Mouse (Mus musculus) adrenal gland, adult 2 months (tissue): ENCODE measurements around the gene Shank2. TPM values are rescaled to one million over a fixed set of nuclear protein-coding genes. Genes with fewer than 3 reads are reported as not detected.

Experiments
- DNase-seq: peaks from one replicate; pipeline ENCODE4 v3.0.0; 2021
- polyA plus RNA-seq: library from polyadenylated mRNA; depleted of rRNA; stranded (reverse); fragments of >200 nt; gene quantifications from 2 replicates; pipeline ENCODE4 v1.2.3, GENCODE M21; 2012
- total RNA-seq, 2 experiments: library from RNA; stranded (reverse); gene quantifications; 2 replicates each; pipeline ENCODE4 v1.2.3; 2021

The Shank2 gene
- total and polyA plus RNA-seq, 3 experiments, result 2.4 to 20.0 (median 3.7) TPM

DNA sequence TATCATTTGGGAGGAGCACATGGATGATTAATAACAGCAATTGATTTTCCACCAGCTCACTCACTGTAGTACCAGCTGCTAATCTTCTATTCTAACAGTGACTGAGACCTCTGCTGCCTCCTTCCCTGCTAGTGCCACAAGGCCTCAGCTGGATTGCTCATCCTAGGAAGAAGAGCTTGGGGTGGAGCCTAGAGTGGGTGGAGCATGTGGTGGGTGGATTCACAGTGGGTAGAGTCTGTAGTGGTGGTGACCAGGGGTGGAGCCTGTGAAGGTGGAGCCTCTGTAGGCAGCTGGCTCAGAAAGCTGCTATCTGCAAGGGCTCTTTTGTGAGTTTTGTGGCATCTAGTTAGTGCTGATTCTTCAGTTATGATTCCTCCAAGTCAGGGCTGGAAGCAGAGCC lies 334.9 kb downstream of the Shank2 start:
- DNase-seq, result peak; percentile 91

DNA sequence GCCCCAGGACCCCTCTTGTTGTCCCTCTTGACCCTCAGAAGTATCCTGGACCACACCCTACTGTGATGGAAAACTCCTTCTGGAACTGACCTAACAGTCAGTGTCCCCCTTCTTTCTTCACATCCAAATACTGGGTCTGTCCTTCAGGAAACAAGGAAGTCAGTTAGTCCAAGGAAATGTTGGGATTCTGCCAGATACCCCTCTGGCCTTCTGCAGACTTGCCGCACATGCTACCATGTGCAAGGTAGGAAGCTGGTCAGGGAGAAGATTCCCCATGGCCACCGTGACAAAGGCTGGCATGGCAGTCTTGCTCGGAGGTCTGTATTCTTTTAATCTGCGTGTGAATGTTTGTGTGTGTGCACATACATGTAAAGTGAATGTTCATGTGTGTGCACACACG lies 337.0 kb downstream of the Shank2 start:
- no peak for DNase-seq

DNA sequence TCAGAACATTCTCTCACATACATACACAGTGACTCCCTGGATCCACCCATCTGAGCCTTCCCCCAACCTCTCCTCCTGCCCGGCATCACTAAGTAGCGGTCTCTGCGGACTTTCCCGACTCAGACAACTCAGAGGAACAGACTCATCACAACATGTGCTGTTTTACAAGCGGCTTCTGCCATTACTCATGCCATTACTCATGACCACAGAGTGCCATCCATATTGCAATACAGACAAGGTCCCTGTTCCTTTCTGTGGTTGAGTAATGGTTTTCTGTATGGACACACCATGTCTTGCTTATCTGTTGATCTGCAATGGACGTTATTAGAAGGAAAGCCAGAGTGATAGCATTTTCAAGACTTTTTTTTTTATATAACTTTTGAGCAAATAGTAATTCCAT lies 338.6 kb downstream of the Shank2 start:
- DNase-seq, result peak; percentile 76

DNA sequence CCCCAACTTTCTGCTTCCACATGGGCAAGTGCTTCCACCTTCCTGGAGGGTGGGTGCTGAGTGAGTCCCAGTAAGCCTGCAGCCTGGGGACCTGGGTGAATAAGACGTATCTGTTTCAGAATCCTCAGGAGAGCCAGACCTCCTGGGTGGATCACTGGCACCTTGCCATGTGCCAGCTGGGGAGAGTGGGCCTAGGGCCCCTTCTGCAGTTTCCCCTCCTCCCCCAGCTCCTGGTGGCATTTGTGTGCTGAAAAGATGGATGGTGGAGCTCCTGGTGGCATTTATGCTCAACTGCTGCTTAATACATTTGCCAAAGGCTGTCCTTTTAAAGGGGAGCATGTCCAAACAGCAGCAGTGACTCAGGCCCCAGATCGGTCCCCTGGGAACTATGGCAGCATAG lies 364.4 kb downstream of the Shank2 start:
- no peak for DNase-seq

DNA sequence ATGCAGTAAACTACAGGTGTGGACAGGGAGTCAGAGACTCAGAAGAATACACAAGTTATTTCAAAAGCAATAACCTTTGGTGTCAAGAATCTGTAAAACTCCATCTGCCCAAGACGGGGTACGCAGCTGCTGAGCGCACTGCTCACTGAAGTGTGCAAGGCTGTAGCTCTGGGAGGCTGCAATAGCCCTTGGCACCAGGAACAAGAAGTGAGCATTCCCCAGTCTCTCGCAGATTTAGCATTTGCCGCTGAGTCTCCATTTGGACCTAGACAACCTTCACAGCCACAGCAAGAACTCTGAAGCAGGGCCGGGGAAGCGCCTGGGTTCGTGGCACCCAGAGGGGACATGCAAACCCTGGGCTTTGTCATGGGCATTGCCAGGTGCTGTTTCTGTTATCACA lies 371.3 kb downstream of the Shank2 start:
- DNase-seq, result no peak

DNA sequence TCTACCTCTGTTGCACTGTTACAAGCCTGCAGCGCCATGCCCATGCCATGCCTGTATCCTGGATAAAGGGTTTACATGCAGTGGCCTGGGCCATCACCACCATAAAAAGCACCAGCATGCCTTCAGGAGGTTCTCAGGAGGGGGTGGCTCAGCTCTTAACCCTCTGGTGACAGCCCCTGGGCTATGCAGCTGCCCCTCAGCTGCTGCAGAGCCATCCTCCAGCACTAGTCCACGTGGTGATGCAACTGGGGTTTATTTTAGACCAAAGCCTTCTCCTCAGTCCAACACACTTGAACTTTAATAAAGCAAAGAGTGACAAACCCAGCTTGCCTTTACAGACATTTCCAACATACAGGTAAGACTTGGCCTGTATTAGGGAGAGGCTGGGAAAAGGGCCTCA lies 373.8 kb downstream of the Shank2 start:
- no peak for DNase-seq

DNA sequence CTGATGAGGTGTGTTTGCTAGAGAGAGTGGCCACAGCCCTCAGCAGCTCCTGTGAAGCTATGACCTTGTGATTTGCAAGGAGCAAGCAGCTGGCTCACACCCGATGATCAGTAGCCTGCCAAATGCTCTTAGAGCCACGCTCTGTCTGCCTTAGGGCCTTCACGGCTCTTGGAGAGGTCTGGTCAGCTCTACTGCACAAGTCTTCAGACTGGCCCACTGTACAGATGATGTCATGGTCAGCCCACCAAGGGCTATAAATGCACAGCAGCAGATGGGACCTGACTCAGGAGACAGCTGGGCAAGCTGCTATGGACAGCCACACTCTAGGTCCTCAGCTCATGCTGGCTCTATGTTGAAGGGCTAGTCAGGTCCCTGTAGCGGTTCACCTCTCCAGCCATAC lies 376.5 kb downstream of the Shank2 start:
- no peak for DNase-seq

DNA sequence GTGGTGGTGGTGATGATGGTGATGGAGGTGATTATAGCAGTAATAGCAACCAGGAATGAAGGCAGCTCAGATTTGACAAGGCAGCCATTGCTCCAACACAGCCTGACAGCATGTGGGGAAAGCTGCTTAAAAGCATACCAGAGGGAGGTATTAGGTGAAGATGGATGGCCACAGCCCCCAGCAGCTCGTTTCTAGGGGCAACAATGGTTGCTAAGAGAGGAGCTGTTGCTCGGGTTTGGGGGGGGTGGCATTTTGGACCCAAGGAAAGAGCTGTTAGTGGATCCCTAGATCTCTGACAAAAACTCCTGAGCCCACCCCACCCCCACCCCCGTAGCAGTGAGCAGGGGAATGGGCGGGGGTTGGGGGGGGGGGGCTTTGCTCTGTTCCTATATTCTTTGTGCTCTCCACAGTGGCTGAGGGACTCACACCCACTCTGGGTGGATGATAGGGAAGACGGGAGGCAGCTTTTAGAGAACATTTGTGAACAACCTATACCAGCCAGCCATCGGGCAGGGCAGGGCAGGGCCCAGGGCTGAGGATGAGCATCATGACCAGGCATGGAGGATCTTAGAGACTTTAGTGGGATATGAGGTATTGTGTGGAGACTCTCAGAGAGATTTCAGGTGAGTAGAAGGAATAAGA lies 377.6 kb downstream of the Shank2 start:
- no peak for DNase-seq

DNA sequence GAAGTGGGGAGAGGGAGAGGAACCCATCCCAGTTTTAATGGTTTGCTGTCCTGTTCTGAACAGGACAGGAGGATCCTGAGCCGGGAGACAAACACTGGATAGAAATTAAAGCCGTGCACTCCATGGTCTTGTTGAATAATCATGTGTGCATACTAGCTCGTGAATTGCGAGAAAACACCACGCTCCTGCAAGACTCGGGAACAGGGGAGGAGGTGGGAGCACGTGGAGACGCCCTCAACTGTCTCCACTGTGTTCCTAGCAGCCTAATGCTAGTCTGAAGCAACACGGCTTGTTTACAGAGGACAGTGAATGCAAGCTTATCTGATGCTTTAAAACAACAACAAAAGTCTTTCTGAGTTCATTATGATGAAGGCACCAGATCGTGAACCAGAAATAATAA lies 379.9 kb downstream of the Shank2 start:
- no peak for DNase-seq

DNA sequence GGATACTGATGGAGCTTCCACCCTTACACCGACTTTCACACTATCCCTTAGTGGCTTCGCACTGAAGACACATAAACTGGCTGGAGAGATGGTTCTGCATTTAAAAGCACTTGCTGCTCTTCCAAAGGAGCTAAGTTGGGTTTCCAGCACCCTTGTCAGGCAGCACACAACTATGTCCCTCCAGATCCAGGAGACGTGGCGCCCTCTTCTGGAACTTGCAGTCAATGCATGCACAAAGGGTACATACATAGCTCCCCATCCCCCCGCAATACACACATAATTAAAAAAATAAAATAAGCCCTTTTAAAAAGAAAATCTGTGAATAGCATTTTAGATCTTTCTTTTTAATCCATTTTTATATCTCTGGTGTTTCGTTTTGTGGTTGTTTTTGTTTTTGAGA lies 385.8 kb downstream of the Shank2 start:
- DNase-seq, result no peak

DNA sequence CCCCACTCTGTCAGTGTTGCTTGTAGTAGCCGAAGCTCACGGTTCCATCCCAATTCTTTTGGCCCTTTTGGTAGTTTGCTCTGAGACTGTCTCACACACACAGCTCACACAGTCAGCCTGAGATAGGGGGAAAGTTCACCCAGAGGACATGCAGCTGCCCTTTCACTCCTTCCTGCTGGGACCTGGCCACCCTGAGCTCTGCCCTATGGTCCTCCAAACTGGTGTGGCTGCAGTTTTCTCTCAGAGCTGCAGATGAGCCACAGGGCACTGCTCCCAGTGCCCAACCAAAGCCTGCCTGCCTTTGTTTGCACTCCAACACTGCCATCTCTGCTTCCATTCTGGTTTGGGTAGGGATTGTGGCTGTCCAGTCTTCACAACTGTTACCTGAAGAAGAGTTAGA lies 388.0 kb downstream of the Shank2 start:
- no peak for DNase-seq

DNA sequence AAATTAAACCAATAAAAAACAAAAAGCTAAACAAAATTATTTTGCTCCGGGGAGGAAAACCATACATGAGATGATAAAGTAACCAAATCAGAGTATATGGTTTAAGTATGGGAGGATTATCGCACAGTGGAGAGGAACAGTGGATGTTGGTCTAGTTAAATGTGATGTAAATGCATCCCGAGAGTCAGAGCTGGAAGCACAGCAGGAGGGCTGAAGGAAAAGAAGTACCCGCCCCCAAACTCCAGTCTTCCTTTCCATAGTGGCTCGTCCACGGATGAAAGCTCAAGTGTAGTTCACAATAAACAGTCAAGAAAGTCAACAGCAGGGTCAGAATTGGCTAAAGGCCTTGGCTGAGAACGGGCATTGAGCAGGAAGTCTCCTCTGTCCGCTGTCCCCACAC lies 388.9 kb downstream of the Shank2 start:
- DNase-seq, result no peak

DNA sequence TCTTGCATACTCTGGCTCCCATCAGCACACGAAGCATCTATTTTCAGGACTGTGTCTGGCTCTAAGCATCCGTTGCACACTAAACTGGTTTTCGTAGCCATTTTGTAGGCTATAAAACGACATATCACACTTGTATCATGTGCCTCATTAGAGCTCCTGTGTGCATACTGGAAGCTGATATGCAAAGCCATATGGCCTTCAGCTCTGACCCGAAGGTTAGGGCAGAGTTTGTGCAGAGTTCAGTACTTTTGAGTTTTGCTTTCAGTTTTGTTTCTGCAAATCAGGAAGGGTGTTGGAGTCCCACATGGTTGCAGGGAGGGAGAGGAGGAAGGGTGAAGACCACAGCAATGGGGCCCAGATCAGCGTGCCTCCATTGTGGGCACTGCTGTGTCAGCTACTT lies 390.0 kb downstream of the Shank2 start:
- DNase-seq, result no peak

DNA sequence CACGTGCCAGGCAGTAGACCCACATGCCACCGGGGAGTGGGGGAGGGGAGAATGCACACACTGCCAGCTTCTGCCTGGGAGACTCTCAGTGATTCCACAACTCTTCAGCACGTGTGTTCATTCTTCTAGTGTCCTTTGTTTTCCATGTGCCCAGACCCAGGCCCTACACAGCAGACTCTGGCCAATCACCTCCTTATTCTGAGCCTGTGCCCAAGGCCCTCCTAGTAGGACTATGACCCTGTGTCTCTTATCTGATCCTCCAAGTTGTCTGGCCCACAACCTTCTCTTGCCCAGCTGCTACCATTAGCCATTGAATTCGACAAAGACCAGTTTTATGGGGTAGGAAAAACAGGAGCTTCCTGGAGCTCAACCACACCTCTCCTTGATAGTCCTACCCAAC lies 400.8 kb downstream of the Shank2 start:
- no peak for DNase-seq

DNA sequence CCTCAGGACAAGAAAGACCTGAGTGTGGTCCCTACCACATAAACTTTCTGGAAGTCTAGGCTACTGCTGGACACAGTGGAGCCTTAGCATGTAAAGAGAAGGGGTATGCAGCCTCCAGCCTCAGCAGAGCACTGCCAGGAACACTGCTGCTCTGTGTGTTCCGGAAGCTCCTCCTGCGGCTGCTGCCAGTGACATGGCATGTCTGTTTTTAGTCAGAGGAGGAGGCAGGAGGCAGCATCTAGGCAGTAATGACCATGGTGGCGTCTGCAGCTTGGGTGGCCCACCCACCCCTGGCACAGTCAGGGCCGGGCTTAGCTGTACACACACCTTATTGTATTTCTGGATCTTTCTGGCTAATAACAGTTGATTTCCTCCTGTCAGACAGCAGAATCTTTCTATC lies 405.9 kb downstream of the Shank2 start:
- no peak for DNase-seq

DNA sequence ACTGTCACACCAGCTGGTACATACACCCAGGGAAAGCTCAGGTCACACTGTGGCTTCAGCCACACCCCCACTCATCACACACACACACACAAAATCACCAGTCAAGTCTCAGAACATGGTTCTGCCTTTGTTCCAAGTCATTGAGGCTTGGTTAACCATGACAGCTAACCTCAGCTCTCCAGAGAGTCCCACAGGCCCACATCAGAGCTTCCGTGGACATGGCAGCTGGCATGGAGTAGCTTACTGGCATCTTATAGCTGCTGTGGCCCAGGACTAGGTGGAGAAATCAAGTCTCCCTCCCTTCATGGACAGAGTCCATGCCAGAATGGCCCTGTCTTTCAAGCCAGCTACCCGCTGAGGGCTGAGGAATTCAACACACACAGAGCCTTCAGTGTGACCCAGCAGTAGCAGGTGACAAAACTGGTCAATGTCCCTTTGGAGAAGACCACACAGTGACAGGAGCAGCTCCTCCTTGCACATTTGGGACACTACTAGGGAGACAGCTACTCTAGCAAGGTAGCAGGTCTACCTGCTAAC lies 406.8 kb downstream of the Shank2 start:
- no peak for DNase-seq

DNA sequence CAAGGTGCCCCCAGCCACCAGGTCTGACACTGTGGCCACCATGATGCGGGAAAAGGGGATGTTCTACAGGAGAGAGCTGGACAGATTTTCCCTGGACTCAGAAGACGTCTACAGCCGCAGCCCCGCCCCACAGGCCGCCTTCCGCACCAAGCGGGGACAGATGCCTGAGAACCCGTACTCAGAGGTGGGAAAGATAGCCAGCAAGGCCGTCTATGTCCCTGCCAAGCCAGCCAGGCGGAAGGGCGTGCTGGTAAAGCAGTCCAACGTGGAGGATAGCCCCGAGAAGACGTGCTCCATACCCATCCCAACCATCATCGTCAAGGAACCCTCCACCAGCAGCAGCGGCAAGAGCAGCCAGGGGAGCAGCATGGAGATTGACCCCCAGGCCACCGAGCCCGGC lies 408.0 kb downstream of the Shank2 start:
- DNase-seq, result no peak

DNA sequence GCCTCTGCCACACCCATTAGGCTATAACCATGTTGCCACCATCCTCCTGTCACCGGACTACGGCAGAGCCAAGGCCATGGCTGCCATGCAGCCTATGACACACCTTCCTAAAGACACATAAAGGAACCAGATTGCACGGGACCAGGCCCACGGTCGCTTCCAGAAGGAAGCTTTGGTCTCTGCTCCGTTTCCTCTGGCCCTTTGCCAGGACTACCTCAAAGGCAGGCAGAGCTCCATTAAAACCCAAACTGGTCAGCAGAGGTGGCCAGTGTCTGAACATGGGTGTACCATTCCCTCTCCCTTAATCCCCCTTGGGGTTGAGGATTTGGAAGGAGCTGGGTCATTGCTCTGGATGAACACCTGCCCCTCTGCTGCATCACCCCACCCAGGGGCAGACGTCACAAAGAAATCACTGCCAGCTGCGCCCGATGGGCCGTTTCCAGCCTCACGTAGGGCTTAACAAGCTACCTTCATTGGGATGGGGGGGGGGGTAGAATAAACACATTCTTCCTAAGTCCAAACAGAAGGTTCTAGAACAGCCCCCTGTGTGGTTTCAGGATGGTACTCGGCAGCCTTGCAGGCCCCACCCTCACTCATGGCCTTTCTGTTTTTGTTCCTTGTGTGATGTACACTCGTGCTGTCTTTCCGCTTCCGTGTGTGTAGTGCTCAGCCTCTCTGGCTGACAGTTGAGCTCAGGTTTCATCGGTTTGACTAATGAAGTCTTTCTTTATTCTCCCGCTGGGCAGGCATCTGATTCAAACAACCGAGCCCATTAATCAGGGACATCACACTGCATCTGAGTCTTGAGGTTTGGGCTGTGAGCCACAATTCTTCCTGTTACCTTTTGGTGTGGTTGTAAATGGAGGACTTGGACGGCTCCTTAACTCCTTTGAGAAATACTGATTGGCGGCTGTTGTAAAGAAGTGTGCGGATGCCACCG lies 410.5 kb downstream of the Shank2 start:
- DNase-seq, result no peak

DNA sequence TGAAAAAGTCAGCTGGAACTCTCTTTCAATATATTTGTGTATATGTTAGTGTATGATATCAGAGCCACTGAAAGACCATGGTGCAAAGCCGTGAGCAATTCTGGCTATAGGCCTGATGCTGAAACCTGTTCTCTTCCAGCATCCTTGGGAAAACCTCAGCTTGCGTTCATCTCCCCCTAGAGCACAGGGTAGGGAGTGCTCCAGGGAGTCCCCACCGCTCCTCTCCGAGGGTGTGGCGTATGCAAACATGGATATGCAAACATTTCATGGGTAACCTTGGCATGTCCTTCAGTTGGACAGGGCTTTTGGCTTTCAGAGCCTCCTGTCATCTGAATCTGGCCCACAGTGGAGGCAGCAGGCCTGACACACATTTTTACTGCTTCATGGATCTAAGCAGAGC lies 412.9 kb downstream of the Shank2 start:
- no peak for DNase-seq

DNA sequence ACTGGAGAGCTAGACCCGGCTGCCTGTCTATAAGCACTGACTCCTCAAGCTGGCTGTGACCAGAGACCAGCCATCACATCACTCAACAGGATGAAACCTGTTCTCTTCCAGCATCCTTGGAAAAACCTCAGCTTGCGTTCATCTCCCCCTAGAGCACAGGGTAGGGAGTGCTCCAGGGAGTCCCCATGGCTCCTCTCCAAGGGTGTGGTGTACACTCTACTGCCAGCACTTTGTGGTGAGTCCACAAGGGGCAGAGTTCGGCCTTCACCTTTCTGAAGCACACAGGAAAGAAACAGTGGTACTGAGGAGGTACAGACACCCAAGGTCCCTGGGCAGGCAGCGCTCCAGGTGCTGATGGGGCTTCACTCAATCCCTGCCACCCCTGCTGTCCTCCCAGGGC lies 414.1 kb downstream of the Shank2 start:
- peak; percentile 63 for DNase-seq

DNA sequence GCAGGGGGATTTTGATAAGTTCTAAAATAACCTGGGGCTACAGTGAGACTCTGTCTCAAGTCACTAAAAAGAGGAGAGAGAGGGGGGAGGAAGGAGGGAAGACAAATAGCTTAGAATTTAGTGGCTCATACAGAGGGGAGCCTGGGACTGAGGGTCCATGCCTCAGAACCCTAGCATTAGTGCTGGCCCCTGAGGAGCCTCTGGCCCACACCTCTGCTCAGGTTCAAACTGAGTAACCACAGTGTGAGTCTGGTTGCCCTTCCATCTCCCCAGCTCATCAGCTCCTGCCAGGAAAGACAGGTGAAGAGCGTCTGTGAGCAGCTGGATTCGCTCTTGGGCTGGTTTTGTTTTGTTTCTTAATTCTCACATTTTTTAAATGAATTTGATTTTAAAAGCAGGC lies 415.5 kb downstream of the Shank2 start:
- no peak for DNase-seq

DNA sequence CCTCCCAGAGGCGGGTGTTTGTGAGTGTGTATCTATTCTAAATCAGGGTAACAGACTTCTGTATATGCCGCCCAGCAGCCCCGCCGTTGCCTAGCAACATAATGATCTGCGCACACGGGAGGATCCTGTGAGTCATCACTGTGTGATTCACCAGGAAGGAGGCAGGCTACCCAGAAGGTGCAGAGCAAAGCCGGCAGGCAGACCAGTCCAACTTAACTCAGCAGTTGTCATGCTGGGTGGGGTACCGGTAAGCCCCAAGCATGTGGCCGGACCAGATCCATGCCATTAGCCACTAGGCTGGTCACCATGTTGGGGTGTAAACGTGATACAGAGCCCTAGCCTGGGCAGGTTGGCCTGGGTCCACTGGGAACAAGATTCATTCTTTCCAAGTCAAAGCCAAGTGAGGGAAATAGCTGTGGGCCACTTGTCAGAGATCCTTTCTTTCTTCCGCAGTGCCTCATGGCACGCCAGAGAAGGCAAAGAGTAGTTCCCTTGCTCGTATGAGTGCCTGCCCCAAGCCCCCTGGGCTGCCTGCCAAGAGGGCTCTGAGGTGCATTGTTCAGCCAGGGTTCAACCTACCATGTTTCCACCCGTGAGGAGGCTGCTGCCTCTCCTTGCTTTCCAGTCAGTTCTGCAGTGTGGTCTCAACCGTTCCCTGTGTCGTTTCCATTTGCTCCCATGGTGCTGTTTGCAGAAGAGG lies 416.1 kb downstream of the Shank2 start:
- DNase-seq, result peak; percentile 89

DNA sequence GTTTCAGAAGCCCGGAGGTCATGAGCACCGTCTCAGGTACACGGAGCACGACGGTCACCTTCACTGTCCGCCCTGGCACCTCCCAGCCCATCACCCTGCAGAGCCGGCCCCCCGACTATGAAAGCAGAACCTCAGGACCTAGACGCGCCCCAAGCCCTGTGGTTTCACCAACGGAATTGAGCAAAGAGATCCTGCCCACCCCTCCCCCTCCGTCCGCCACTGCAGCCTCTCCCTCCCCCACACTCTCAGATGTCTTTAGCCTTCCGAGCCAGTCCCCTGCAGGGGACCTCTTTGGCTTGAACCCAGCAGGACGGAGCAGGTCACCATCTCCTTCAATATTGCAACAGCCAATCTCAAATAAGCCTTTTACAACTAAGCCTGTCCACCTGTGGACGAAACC lies 418.8 kb downstream of the Shank2 start:
- DNase-seq, result no peak
